Mouse (Mus musculus): ENCODE measurements around the gene Kif12. TPM values are rescaled to one million over a fixed set of nuclear protein-coding genes. Genes with fewer than 3 reads are reported as not detected.
A peak's percentile ranks its signal among the peaks of the same experiment; 100 is the strongest.

The Kif12 gene
- polyA plus RNA-seq, 1 experiment from 2014 or later, result 0.26 TPM

GRCm38 (mm10) chr4:63158961-63159592 is 12.9 kb downstream of the Kif12 start:
- peak; percentile 70 for DNase-seq (ENCODE audit: low spot score)

DNA sequence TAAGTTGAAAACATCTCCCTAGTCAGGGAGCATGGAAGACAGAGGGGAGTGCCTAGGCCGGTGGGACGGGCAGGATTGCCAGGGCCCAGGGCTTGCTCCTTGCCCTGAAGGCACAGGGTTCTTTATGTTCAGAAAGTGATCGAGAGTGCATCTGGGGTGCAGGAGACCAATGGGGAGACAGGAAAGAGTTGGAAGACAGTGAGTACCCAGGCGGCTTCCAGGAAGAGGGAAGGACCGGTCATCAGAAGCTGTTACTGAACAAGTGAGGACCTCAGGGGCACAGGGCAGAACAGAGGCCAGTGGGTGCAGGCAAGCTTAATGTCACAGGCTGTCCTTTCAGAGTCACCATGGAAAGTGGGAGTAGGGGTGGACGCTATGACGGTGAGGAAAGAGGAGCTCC is 13.7 kb downstream of the Kif12 start:
- DNase-seq (ENCODE audit: low spot score), result no peak

- no peak for DNase-seq (ENCODE audit: low spot score)
Observed at GRCm38 (mm10) chr4:63156726-63157634, 15.0 kb downstream of the Kif12 start.

DNA sequence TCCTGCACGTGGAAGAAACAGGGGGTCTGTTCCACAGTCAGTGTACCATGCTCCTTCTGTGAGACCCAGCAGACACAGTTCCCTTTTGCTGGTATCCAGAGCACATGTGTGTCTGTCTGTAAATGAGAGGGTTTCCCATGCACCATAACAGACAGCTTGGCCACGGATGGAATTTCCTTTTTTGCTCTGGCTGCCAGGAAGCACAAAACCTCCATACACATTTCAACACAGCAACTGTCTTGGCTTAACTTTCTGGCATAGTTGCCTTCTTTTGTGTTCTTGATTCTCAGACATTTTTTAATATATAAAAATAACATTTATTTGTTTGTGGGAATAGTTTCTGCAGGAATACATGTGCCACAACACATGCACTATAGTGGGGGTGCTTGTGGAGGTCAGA is 16.3 kb downstream of the Kif12 start:
- no peak for DNase-seq (ENCODE audit: low spot score)

DNA sequence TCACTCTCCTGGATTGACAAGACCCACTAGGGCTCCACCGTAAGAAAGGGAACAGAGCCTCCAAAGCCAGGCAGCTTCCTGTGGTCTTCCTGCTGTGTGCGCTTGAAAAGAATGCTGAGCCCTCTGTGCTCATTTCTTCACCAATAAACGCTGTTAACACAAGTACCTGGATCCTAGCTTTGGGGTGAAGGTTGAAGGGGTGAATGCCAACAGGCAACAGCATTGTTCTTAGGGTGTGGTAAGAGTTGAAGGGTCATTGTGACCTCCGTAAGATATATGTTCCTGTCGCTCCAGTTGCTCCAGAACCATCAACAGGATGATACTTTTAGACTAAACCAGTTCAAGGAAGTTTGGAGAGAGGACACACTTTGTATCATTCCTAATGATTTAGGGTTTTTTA is 17.2 kb downstream of the Kif12 start, which contains the start of gene Ambp:
TSS of gene Ambp (minus strand) at position 101 of the 400 bp plus-strand sequence.
- DNase-seq (ENCODE audit: low spot score), result no peak

DNA sequence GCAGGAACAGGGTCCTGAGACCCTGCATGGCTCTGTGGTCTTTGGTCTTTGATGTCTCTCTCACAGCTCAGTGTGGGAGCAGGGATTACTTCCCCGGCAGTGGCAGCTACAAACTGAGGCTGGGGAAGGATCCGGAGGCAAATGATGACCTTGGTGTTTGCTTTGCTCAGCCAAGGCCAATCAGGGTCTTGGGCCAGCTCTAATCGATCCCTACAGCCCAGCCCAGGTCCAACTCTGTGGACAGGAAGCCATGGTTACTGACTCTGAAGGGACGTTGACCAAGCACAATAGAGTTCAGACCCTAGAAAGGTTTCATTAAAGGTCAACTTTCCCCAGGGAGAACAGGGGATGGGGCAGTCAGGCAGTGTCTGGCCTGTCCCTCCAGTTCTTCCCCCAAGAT is 17.9 kb downstream of the Kif12 start:
- DNase-seq (ENCODE audit: low spot score), result no peak

- DNase-seq (ENCODE audit: low spot score), result no peak
Observed at GRCm38 (mm10) chr4:63151127-63151526, 20.8 kb downstream of the Kif12 start.

DNA sequence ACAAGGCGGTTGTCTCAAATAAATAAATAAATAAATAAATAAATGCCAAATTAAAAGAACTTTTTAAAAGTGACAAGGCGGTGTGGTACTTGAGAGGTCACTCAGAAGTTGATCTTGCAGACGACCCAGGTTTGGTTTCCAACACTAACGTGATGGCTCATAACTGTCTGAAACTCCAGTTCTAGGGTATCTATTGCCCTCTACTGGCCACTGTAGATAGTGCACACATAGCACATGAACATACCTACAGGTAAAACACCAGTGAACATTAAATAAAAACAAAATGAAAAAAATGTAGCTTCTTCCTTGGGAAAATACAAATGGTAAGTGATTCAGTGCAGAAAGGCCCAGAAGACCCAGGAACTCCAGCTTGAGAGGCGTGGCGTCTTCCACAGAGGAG is 24.7 kb downstream of the Kif12 start:
- no peak for DNase-seq (ENCODE audit: low spot score)

- no peak for DNase-seq (ENCODE audit: low spot score)
Observed at GRCm38 (mm10) chr4:63129891-63130624, 41.9 kb downstream of the Kif12 start.

DNA sequence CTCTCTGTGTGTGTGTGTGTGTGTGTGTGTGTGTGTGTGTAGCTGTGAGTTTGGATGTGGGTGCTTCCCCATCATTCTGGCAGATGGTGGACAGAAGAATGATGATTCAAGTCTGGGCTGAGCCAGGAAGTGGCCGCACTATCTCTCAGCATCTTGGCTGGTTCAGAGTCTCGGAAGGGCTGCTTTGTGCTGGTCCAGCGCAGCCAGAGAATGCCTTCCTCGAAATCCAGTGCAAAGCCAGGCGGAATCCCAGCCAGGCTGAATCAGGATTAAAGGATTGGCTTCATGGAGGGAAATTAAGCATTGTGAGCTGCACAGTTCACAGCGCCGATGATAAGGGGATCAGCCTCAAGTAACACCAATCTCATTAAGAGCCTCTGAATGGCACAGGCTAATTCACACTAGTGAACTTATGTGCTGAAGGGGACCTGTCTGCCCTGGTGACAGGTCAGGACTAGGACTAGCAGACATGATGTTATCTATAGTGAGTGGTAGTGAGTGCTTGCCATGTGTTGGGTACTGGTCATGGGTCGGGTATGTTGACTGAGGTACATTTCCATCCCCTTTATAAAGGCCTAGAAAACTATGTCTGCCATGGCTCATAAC is 47.0 kb downstream of the Kif12 start:
- no peak for DNase-seq (ENCODE audit: low spot score)

- peak; percentile 70 for DNase-seq (ENCODE audit: low spot score)
Observed at GRCm38 (mm10) chr4:63118639-63119437, 53.1 kb downstream of the Kif12 start.

Other genes with a start within 250 kb of the Kif12 start
- 1.4 and 1.7 TPM in 2 replicates for gene Zfp618, start 206.6 kb downstream of the Kif12 start, polyA plus RNA-seq (2015; fragmentation: Nextera tagmentation; extraction: Ambion mirVana)
- 0.31 and 0.85 TPM in 2 replicates for gene Ambp, start 17.3 kb downstream of the Kif12 start, polyA plus RNA-seq (2015; fragmentation: Nextera tagmentation; extraction: Ambion mirVana)
- gene Col27a1, start 41.9 kb upstream of the Kif12 start, polyA plus RNA-seq (2015; fragmentation: Nextera tagmentation; extraction: Ambion mirVana), result 1.8 and 1.9 TPM in 2 replicates
- 1.9 and 2.7 TPM in 2 replicates for gene Orm1, start 172.4 kb upstream of the Kif12 start, polyA plus RNA-seq (2015; fragmentation: Nextera tagmentation; extraction: Ambion mirVana)
- gene Orm3, start 184.0 kb upstream of the Kif12 start, polyA plus RNA-seq (2015; fragmentation: Nextera tagmentation; extraction: Ambion mirVana), result not detected in 2 replicates
- gene Orm2, start 190.3 kb upstream of the Kif12 start, polyA plus RNA-seq (2015; fragmentation: Nextera tagmentation; extraction: Ambion mirVana), result 0.17 and 0.33 TPM in 2 replicates
- gene Akna, start 231.2 kb upstream of the Kif12 start, polyA plus RNA-seq (2015; fragmentation: Nextera tagmentation; extraction: Ambion mirVana), result 20.6 and 25.9 TPM in 2 replicates